Mouse (Mus musculus) E14TG2a.4 (cell line): ENCODE results near the gene St8sia1.

Source experiments
- CTCF ChIP-seq: conservative IDR thresholded peaks from 2 replicates; pipeline ENCODE4 v1.5.1; 2014; ENCODE audit warnings: low read length
- NANOG ChIP-seq: IDR thresholded peaks from 2 replicates; pipeline ENCODE4 v1.6.1; 2014; ENCODE audit warnings: borderline replicate concordance, low read length, mixed read lengths

GRCm38 (mm10) chr6:142948955-142949357, 15.3 kb downstream of the St8sia1 start:
- TF ChIP-seq CTCF (no peak), NANOG (no peak)
